Mouse (Mus musculus) left cerebral cortex, postnatal 14 days (tissue): Measurements from ENCODE around the gene Pfkl. TPM values are rescaled to one million over a fixed set of nuclear protein-coding genes. Genes with fewer than 3 reads are reported as not detected.
A peak's percentile ranks its signal among the peaks of the same experiment; 100 is the strongest.
"Not testable (repeated sequence)": the region's sequence is repeated elsewhere in the genome, so short reads cannot be mapped to it uniquely, and the experiment has no call there.

Source experiments
- DNase-seq, 2 experiments: peaks; one replicate each; pipeline ENCODE4 v3.0.0; 2021 to 2022; ENCODE audit warnings: low spot score in 2 of 2, mixed read lengths in 1 of 2
- intact Hi-C: fragments of 180-260 bp; cut with DNase I; formaldehyde crosslinking; loops from one replicate; pipeline ENCODE4 v1.15.1; 2025
- total RNA-seq, 2 experiments: library from RNA; stranded (reverse); gene quantifications; 2 replicates each; pipeline ENCODE4 v1.2.3; 2021

The Pfkl gene
- total RNA-seq, 2 experiments from 2014 or later: 117 to 120 TPM

DNA sequence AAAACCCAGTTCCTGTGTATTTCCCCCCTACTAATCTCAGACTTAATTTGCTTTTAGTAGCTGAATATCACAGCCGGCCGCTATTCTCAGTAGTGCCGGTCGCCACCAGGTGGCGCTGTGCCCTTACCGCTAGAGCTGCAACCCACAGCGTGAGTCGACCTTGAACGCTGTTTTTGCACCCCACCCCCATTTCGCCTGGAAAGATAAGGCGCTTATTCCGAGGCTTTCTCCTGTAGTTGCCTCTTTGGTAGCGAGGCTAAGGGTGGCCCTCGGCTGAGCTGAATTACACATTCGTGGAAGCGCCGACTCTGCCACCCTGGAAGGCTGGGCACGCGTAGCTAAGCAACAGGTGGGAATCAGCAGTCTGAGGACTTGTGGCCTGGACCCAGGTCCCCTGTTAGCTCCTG, 8.9 kb upstream of the Pfkl start:
- intact Hi-C loops: loop anchor here (5.0 kb wide), 1 partner anchor 36 kb away; no protein-coding TSS in a partner anchor
- DNase-seq: peak; percentile 75 to 84

DNA sequence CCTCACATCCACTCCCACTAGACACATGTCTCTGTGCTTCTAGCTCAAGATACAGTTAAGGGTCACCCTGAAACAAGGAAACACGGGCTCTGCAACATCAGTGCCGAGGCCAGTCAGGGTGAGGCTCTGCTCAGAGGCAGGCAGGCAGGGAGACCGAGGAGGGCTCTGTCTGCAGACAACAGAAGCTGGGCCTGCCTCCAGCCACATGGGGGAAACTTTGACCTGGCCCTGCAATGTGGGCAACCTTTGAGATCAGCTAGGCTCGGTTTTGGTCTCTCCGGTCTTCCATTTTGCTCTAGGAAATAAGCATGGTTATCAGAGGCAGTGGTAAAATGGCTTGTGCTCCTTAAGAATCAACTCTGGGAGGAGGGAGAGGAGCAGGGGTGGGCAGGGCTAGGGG, 6.5 kb upstream of the Pfkl start:
- intact Hi-C loops: loop anchor here (5.0 kb wide), 1 partner anchor 34 kb away; no protein-coding TSS in a partner anchor
- DNase-seq: no peak

DNA sequence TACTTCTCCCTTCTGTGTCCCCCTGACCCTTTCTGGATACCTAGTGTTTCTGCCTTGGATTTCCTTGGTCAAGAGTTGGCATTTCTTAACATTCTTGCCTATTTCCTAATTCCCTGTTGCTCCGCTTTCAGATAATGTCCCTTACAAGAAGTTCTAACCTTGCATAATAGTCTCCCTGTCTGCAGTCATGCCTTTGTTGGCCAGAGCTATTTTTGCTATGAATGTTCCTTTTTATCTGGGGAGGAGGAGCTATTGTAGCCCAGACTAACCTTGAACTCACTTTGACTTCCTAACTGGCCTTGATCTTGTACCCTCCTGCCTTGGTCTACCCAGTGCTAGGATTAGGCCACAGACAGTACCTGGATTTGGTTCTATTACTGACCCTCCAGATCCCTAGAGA, 5.6 kb upstream of the Pfkl start:
- DNase-seq: no peak
- intact Hi-C loops: loop anchor here (5.0 kb wide), 1 partner anchor 33 kb away; no protein-coding TSS in a partner anchor

DNA sequence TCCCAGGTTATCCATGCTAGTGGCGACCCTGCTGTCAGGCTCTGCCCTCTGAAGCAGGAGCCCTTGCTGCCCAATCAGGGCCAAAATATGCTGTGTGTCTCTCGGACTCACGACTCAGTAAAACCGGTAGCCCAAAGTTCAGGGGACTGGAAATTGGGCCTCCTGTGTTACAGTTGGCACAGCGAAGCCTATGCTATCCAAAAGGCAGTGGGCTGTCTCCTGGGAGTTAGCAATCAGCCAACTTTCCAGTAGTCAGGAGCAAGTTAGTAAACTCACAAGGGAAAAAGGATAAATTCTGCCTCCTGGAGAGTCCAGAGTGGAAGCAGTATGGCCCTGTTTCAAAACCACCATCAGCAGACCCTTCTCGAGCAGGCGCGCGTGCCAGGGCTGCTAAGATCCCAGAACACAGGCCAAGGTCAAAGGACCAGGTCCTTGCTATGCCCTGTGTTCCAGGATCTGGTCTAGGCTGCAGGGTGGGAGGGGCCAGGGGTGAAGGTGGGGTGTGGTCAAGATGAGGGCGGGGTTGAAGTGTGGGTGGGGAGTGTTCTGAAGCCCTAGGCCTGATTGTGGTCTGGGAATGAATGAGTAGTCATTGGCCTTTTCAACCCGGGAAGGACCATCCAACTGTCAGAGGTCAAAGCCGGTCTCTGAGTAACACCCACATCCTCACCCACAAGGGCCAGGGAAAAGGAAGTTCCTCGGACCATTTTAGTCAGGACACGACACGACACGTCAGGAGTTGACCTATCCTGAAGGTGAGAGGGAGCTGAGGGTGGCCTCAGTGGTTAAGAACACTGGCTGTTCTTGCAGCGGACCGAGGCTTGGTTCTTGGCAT, 3.0 kb upstream of the Pfkl start:
- DNase-seq: no peak
- intact Hi-C loops: no loop called here

DNA sequence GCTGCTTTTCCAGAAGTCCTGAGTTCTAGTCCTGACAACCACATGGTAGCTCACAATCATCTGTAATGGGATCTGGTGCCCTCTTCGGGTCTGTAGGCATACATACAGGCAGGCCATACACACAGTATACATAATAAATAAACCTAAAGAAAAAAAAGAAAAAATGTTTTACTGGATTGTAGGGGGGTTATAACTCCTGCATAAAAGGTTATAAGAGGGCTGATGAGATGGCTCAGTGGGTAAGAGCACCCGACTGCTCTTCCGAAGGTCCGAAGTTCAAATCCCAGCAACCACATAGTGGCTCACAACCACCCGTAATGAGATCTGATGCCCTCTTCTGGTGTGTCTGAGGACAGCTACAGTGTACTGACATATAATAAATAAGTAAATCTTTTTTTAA, 1.2 kb upstream of the Pfkl start:
- intact Hi-C loops, DNase-seq: not testable (repeated sequence)

DNA sequence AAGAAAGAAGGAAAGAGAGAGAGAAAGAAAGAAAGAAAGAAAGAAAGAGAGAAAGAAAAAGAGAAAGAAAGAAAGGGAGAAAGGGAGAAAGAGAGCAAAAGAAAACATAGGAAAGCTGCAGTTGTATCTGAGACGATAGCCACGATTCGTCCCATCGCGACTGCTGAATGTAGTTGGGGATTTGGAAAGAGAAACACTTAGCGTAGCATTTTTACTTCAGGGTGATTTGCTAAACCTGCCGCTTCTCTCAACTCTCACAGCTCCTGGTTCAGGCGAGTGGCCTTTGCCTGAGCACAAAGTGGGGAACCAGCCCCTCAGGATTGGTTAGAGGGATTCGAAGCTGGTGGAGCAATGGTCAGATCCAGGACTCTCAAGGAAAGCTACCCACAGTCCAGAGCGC, 452 bp upstream of the Pfkl start:
- intact Hi-C loops: no loop called here
- no peak for DNase-seq

DNA sequence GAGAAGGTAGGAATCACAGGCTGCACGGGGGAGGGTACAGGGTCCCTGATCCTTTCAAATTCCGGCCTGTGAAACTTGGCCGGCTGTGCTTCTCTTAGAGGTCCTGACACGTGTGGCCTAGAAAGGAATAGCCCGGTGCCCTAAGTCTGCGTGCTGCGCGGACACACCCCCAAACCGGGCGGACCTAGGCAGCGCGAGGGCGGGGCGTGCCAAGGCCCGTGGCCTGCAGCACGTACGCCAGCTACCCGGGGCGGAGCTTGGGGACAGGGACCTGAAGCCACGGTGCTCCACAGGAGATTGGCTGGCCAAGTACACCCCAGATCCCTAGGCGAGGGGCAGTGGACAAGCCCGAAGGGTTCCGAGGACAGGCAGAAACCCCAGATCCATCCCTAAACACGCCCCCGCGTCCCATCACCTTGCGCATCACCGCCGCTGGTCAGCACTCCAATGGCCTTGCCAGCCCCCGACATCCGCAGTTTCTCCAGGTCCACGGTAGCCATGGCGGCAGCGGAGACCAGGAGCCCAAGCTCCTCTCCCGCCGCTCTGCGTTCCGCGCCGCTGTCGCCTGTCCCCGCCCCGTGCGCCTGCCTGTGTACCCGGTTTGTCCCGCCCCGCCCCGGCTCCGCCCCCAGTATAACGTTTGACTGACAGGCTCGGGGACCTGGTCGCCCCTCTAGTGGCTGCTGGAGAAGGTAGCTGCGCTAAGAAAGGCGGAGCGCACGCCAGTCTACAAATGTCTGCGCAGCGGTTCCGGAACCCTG, 519 bp downstream of the Pfkl start:
- intact Hi-C loops: no loop called here

DNA sequence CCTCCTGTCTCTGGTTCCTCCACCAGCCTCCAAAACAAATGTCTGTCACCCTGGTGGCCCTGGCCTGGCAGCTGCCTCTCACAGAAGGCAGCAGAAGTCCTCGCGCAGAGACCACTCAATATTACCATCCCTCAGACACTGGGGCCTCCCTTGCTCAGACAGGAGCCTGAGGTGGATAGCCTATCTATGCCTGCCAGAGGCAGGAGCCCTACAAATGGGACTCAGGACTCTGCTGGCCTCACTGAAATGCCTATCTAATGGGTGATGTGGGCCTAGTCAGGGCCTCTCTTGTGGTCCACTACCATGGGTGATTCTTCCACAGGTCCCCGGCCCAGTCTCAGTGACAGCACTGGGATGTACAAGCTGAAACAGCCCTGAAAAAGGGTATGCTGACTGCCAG, 1.7 kb downstream of the Pfkl start:
- intact Hi-C loops: no loop called here
- no peak for DNase-seq

More for the DNA sequence above, 519 bp downstream of the Pfkl start:
- peak; percentile 94 to 95 for DNase-seq

DNA sequence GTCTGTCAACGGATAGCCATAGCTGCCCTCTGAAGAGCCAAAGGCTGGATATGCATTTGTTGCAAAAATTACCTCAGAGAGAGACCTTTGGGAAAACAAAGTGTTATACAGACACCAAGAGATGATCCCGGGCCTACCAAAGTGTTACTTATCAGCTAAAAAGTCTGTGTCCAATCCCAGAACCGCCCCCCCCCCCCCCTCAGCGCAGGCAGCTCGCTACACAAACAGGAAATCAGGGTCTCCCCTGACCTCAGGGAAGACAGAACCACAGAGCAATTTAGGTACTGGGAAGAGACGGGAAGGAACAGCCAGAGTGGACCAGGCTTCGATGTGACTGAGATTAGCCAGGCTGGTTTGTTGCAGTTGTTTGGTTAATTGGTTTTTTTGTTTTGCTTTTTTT, 2.7 kb downstream of the Pfkl start:
- intact Hi-C loops: no loop called here
- no peak for DNase-seq

DNA sequence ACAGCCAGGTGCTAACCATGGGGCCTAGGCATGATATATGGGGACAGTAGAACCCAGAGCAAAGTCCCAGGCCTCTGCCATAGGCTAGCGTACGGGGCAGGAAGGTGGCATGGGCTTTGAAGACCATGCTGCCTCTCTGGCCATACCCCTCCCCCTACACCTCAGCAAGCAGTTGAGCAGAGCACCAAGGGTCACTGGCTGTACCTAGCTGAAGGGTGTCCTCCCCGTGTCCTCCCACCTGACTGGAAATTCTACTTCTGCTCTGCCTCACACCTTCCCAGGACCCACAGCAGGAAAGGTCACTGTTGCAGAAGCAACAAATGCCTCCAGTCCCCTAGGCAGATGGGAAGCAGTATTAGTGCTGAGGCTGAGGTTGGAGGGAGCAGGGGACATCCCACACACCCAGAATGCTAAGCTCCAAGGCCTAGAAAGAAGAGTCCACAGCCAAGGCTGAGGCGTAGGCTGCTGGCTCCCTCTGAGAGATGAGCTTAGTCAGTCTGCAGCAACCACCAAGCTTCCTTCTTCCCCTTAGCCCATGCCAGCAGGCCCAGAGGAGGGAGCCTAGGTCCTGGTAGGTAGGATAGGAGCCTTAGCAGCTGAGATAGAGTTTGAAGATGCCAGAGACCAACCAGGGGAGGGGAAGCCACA, 4.0 kb downstream of the Pfkl start:
- no peak for DNase-seq
- intact Hi-C loops: no loop called here

DNA sequence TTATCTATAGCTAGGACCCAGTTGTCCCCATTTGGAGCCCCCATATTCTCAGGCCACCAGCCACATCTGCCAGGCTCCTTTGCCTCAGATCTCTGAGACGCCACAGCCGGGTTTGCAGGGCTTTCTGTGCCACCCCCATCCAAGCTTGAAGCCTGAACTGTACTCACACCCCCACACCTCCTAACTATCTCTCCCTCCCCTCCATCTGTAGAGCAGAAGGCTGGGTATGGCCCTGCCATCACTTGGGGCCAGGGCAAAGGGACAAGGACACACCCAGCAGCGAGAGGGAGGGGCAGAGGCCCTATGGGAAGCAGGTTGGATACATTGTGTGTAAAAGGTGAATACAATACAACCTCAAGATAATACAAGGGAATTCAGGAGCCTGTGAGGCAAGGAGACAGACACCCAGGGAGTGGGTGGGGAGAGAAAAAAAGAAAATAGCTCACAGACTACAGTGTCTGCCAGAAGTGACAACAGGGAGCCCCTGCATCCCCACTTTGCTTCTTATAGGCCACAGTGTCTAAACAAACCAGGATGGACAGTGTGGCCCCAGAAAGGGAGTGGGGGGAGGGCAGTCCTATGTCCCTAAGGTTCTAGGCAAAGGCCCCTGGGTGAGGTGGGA, 5.3 kb downstream of the Pfkl start:
- intact Hi-C loops: no loop called here

DNA sequence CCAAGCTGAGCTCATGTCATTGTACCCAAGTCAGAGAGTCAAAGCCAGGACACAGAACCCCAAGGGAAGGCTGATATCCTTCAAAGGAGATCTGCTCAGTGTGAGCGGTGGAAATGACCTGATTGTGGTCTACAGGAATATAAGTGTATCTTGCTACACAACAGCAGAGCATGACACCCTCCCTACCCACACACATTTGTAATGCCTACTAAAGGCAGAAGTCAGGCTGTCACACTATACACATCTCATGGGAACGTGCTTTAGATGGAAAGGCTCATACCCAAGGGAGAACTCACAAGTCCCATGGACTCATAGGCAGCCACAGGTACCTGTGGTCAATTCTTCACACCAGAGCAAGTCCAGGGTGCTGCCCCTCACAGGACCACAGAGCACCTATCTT, 7.6 kb downstream of the Pfkl start:
- DNase-seq: peak in 1 of 2 experiments; percentile 61
- intact Hi-C loops: no loop called here

More for the DNA sequence above, 5.3 kb downstream of the Pfkl start:
- DNase-seq: peak; percentile 57 to 59

DNA sequence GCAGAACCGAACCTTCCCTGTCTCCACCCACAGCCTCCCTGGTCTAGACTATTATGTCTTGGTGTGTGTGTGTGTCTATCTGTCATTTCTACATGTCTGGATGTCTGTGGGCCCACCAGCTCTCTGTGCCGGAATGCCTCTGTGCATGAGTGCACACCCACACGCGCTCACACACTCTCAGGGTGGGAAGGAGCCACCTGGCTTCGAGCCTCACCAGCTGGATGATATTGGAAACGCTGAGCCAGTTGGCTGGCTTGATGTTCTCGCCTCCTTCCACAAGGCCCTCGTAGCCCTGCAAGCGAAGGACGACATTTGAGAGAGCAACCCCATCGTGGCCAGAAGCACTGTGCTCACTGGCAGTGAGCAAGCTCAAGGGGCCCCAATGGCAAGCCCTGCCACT, 8.1 kb downstream of the Pfkl start:
- DNase-seq: peak; percentile 86 to 95
- intact Hi-C loops: no loop called here

DNA sequence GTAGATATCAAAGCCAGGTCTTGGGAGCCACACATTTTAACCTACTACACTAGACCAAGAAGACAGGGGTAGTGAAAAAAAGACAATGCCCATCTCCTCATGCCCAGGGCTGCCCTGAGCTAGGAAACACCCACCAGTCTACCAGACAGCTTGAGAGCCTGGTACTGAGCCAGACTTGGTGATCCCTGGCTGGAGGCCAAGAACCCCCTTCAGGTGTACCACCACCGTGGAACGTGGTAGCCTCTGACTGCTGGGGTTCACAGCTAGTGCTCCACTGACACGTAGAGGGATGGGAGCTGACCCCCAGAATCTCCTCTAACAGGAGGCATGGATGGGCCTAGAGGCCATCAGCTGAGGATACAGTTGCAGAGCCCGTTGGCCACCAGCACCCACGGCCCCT, 9.7 kb downstream of the Pfkl start:
- intact Hi-C loops: no loop called here
- DNase-seq: no peak

DNA sequence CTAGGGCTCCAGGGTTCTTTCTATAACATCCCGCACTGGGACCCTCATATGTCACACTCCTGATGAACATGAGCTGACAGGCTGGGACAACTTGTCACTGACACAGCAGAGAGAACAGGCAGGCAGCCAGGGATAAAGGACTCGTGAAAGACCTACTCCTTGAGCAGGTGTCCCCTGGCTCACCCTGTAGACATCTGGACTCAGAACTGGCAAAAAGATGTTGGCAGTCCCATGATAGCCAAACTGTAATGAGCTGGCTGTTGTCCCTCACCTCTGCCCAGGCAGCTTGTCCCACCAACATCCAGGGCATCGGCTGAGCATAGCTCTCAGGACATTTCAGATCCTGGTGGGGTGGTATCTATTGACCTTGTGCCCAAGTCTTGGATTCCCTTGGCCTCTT, 14.2 kb downstream of the Pfkl start:
- DNase-seq: no peak
- intact Hi-C loops: no loop called here

DNA sequence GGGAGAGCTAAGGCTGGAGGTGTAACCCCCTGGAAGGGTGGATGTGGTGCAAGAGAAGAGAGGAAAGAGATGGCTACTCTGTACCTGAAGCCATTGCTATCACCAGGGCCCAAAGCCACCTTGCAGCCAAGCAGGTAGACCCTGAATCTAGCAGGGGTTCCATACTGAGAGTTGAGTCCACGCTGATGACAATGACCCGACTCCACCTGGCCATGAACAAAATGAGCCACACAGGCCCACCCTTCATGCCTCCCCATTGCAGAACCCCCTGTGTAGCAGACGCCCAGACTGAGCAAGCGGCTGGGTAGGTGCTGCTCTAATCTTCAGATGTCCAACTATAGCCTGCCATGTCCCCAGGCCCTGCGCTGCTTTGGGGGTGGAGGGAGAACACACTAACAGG, 24.1 kb downstream of the Pfkl start:
- DNase-seq: no peak
- intact Hi-C loops: no loop called here

DNA sequence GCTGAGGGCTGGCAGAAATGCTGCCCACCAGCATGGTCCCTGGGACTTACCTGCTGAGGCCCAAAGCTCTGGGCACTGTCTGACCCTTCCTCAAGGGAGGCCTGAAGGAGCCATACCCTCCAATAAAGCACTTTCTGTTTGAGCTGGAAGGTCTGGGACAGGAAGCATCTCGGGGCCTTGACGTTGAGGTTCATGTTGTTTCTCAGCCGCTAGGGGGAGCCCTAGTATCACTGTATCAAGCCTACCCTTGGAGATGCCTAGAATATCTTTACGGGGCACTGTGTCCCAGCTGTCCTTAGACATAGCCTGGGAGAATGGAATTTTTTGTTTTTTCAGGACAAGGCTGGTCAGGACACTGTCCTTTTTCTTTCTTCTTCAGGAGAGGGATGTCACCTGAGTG, 25.2 kb downstream of the Pfkl start:
- peak; percentile 80 to 88 for DNase-seq
- intact Hi-C loops: loop anchor here (5.0 kb wide), 1 partner anchor 33 kb away; no protein-coding TSS in a partner anchor

DNA sequence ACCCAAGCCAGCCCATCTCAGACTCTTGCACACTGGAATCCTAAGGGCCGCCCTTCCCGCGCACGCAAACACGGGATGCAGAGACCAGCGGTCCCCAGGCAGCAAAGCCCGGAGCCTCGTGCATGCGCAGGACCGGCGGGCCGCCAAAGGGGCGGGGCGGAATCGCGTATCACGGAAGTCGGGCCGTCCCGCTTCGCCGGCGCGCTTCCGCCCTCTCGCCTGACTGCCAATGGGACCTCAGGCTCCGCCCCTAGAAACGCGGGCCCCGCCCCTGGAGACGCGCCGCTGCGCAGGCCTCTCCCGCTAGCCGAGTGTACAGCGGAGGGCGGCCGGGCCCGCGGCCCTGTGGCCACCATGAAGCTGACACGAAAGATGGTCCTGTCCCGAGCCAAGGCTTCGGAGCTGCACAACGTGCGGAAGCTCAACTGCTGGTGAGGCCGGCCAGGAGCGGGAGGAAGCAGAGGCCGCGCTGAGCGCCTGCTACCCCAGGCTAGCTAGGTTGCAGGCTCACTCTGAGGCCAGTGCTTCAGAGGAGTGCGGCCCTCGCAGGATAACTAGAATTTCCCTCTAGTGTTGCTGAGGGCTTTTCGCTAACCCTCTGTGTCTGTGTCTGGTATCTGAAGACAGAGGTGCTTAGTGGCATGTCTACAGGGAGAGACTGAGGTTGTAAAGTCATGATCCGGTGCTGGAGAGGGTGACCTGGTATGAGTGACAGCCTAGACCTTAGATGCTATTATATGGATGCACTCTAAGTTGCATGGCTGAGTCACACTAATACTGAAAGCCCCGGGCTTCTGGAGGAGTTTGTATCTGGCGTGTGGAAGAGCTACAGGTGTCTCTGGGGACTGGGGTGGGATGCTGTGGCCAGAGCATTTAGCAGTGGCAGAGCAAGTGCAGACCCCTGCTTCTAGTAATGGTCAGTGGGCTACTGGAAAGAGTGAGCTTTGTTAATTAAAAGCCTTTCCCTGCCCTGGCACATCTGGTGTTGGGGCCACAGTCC, 31.2 kb downstream of the Pfkl start, which contains the start of gene 1810043G02Rik:
Gene 1810043G02Rik (plus strand): TSS at position 174 of the 1,000 bp plus-strand sequence.
- peak; percentile 99 for DNase-seq
- intact Hi-C loops: no loop called here
